Mouse (Mus musculus) spleen, postnatal 4 days (tissue): ENCODE results near the gene Foxf2.

Source experiments
- DNase-seq, 2 experiments: peaks; one replicate each; pipeline ENCODE4 v3.0.0; 2022; ENCODE audit warnings: low spot score in 2 of 2

The Foxf2 gene

DNA sequence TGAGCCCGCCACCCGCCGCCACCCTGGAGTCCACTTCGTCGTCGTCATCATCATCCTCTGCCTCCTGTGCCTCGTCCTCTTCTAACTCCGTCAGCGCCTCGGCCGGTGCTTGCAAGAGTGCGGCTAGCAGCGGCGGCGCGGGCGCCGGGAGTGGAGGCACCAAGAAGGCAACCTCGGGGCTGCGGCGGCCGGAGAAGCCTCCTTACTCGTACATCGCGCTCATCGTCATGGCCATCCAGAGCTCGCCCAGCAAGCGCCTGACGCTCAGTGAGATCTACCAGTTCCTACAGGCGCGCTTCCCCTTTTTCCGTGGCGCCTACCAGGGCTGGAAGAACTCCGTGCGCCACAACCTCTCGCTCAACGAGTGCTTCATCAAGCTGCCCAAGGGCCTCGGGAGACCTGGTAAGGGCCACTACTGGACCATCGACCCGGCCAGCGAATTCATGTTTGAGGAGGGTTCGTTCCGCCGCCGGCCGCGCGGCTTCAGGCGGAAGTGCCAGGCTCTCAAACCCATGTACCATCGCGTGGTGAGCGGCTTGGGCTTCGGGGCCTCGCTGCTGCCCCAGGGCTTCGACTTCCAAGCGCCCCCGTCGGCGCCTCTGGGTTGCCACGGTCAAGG lies 676 bp downstream of the Foxf2 start:
- DNase-seq, result peak in 1 of 2 experiments; percentile 66

GRCm38 (mm10) chr13:31626991-31627625 lies 1.5 kb downstream of the Foxf2 start:
- peak in 1 of 2 experiments; percentile 55 for DNase-seq

DNA sequence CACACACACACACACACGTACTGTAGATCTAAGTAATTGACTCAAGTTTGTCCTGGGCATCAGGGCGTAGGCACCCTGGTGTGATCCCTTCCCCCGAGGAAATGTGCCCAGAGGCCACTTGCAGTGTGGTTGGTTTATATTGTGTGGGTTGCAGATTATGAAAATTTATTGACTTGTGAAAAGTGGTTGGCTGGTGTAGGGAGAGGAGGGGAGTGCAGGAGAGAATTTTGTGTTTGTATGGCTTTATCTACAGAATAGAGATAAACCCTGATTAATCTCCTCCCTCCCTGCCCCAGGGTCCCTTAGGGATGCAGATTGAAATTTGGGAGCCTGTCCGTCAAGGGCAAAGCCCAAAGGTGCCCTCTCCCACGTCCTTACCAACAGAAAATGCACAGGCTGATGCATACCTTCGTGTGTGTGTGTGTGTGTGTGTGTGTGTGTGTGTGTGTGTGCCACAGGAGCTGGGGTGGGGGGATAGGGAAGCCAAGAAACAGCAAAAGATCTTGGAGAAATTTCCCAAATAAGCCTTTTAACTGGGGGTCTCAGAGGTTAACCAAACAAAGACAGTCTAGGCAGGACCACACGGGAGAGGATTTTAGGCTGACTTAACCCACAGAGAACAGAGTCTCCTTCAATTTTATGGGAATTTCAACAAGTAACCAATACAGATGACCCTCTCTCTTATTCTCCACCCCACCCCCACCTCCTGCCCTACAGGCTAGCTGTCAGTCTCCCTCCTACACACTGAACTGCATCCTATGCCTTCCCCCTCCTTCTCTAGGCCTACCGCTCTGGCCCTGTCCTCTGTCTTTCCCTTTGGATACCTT lies 2.5 kb downstream of the Foxf2 start:
- no peak for DNase-seq

GRCm38 (mm10) chr13:31628691-31629180 lies 3.1 kb downstream of the Foxf2 start:
- DNase-seq, result no peak

DNA sequence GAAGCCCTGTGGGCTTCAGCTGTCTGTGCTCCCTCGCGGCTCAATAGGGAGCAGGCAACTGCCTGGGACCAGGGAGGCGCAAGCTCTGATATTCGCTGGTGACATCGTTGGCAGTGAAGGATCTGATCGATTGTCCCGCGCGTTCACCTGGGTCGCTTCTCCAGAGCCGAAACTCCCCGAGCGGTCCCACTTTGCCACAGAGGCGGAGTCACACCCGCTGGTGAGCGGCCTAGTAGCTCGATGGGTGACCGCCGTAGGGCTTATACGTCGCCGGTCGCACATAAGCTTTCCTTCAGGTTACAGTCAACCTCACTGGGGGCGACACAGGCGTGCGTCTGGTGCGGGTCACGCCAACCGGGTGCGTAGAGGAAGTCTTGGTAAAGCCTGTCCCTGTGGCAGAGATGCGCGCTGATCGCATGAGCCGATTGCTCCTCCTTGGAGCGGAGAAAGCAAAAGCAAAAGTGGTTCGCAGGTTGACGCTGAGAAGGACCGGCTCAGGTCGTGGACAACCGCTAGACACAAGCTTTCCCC lies 3.8 kb downstream of the Foxf2 start:
- no peak for DNase-seq

- no peak for DNase-seq
These were observed 4.4 kb downstream of the Foxf2 start for GRCm38 (mm10) chr13:31630051-31630450.

DNA sequence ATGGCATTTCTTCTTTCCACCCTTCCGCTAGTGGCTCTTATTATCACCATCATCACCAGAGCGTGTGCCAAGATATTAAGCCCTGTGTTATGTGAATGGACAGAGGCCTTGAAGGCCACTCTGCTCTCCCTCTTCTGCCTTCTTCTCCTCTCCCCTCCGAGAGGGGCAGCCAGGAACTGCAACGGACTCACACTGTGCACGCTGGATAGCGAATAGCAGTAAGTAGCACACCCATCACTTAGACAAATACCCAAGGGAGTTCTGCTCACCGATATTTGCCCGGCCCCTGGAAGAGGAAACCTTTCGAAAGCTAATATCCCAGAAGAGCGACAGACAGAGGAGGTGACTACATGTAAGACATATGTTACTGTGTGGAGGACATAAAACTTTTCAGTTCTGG lies 4.9 kb downstream of the Foxf2 start:
- no peak for DNase-seq

DNA sequence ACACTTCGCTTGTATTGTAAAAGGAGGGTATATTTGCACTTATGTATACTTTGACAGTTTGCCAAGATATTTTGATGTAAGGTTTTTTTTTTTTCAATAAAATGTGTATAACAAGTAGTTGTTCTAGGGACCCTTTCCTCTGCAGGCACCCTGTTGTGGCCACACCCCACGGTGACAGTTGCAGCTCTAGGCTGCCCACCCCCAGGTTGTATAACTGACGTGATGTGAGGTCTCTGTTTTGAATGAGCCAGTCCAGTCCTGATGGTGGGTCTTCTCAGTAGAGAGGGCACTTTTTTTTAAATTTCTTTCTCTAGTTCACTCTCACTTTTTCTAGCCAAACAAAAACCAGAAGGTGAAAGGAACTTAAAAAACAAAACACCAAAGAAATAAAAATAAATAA lies 5.7 kb downstream of the Foxf2 start:
- DNase-seq, result no peak

GRCm38 (mm10) chr13:31632450-31632849 lies 6.8 kb downstream of the Foxf2 start:
- peak; percentile 43 to 81 for DNase-seq

GRCm38 (mm10) chr13:31633259-31633658 lies 7.6 kb downstream of the Foxf2 start:
- DNase-seq, result no peak

DNA sequence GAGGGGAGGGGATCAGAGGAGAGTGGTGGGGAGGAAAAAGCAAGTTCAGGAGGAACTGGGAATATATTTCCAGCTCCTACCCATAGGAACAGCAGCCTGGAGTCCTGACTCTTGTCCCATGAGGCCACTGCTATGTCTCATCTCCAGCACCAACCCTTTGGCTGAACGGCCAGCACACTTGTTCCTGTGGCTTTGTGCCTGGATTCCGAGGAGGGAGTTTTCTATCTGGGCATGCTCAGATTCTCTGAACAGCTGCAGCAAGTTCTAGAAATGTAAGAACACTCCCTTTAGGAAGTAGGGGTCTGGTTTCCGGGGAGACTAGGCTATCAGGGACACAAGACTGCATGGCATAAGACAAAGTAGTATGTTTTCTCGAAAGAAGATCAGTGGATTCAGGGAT lies 9.9 kb downstream of the Foxf2 start:
- DNase-seq, result no peak

DNA sequence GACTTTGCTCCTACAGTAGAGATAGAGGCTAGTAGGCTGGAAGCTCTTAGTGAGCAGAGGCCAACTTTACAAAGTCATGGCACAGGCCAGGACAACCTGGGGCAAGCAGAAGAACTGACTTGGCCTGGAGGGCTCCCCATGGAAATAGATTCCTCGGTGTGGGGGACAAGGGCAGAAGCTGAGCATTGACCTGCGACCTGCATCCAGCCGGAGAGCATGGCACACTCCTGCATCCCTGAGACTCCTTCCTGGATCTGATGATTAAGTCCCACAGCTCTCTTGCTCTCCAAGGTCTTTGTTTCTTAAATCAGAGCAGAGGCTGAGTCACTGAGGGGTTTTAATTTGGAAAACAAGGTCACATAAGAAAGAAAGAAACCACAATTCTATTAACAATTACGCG lies 15.9 kb downstream of the Foxf2 start:
- DNase-seq, result no peak

DNA sequence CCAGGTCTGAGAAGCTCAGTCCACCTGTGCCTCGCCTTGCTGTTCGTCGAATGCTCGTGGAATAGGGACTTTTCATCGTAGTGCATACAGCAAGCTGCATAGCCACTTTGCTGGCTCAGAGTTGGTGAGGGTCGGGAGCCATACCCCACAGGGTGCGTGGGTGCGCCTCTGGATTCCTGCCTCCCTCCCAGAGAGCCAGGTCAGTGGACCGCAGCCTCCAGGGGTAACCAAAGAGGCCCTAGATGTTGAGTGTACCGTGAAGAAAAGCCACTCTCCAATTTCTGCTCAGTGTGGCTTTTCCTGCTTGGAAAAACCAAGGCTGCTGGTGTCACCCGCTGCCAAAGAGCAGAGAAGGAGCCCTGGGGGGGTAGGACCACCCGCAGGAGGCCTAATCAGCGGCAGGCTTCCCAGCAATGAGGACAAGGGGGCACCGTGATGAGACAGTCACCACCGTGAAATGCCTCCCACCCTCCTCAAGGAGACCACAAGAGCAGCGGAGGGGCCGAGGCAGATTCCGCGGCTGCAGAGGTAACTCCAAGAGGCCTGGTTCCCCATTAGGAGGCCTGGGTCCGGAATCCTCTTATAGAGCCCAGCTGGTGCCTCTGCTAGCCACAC lies 26.6 kb downstream of the Foxf2 start:
- no peak for DNase-seq

- DNase-seq, result no peak
These were observed 30.6 kb downstream of the Foxf2 start for GRCm38 (mm10) chr13:31656249-31656648.

DNA sequence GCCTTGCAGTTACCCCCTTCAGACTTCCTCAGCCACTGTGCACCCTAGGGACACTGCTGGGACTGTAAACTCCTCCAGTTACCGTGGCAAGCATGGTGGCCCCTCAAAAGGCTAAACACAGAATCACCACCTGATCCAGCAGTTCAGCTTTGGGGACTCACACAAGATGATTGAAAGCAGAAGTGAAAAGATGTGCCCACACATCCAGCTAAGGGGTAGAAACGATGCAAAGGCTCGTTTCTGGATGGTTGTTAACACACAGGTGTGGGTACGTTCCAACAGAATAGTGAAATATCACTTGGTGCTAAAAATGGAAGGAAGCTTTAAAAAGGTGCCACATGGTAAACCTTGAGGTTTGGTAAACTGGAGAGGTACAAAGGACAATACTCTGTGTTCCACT lies 32.6 kb downstream of the Foxf2 start:
- DNase-seq, result no peak

GRCm38 (mm10) chr13:31658963-31659362 lies 33.3 kb downstream of the Foxf2 start:
- DNase-seq, result peak; percentile 18 to 65

- DNase-seq, result no peak
These were observed 35.6 kb downstream of the Foxf2 start for GRCm38 (mm10) chr13:31661211-31661610.

- DNase-seq, result no peak
These were observed 39.8 kb downstream of the Foxf2 start for GRCm38 (mm10) chr13:31665376-31665775.

GRCm38 (mm10) chr13:31667919-31668524 lies 42.4 kb downstream of the Foxf2 start:
- no peak for DNase-seq

DNA sequence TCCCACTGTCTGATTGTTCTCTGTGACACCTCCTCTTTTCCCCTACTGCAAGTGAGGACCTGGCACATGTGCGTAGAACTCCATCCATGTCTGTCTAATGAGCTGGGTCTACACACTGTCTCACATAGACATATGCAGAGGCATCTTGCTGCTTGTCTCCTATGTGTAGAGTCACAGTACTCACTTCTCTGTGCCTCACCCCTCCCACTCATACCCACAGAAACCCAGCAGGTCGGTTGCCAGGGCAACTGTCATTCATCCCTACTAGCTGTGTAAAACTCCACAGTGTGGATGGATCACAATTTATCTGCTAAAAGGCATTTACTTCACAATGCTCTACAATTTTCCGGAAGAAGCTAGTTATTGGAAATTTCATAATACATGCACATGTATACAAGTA lies 46.5 kb downstream of the Foxf2 start:
- no peak for DNase-seq
